Mouse (Mus musculus): ENCODE data around the gene Olfr429. TPM values are rescaled to one million over a fixed set of nuclear protein-coding genes. Genes with fewer than 3 reads are reported as not detected.

Olfr429 gene
- polyA plus RNA-seq, 1 experiment from 2014 or later = not detected

DNA sequence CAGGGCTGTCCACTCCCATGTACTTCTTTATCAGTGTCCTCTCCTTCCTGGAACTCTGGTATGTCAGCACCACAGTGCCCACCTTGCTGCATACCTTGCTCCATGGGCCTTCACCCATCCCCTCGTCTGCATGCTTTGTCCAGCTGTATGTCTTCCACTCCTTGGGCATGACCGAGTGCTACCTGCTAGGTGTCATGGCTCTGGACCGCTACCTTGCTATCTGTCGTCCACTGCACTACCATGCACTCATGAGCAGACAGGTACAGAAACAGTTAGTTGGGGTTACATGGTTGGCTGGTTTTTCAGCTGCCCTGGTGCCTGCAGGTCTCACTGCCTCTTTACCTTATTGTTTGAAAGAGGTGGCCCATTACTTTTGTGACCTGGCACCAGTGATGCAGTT, 33.6 kb upstream of the Olfr429 start:
- no peaks in the 10 kb centered on the region for H3K9me3 ChIP-seq (ENCODE audit: control insufficient read depth, low read length)
- H3K9ac ChIP-seq (replicated peaks; ENCODE audit: low read length) = no peak overlapping the region
- WGBS = 86% methylated on average over 4 of the region's 4 CpGs
- no peaks in the 10 kb centered on the region for H3K27me3 ChIP-seq (ENCODE audit: control insufficient read depth, insufficient read depth, low read length)
- no peaks in the 10 kb centered on the region for H3K36me3 ChIP-seq (ENCODE audit: control insufficient read depth, insufficient read depth, low read length)
- H3K4me2 ChIP-seq (ENCODE audit: low read length) = no peak overlapping the region
- DNase-seq (no peak), ATAC-seq (ENCODE audit: low FRiP score, low TSS enrichment) (no peak)
- no peak overlapping the region for H3K4me3 ChIP-seq (replicated peaks; ENCODE audit: low read depth, low read length)
- H3K27ac ChIP-seq (replicated peaks; ENCODE audit: low read depth, low read length) = no peak overlapping the region
- no peaks in the 10 kb centered on the region for H3K4me1 ChIP-seq (ENCODE audit: control insufficient read depth, insufficient read depth, low read length)

DNA sequence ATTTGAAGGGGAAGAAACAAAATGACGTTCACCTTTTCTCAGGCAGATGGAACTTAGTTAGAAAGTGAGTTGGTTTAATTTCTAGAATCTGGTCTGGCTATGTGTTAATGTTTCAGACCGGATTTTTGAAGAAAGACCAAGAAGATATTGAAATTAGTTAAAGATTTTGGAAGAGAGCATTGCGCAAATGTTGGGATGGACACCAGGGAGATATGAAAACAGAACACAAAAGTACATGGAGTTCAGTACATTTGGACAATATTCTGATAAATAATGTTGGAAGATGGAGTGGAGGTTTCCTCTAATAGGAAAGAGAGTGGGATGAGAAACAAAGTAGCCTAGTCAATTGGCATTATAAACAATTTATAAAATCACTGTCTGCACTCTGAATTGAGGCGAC, 32.6 kb upstream of the Olfr429 start:
- no peak for ATAC-seq (ENCODE audit: low FRiP score, low TSS enrichment)
- no peaks in the 10 kb centered on the region for H3K36me3 ChIP-seq (ENCODE audit: control insufficient read depth, insufficient read depth, low read length)
- no peak overlapping the region for H3K4me3 ChIP-seq (replicated peaks; ENCODE audit: low read depth, low read length)
- no peaks in the 10 kb centered on the region for H3K9me3 ChIP-seq (ENCODE audit: control insufficient read depth, low read length)
- H3K9ac ChIP-seq (replicated peaks; ENCODE audit: low read length) = no peak overlapping the region
- H3K4me1 ChIP-seq (ENCODE audit: control insufficient read depth, insufficient read depth, low read length) = no peaks in the 10 kb centered on the region
- no peak overlapping the region for H3K27ac ChIP-seq (replicated peaks; ENCODE audit: low read depth, low read length)
- no peak overlapping the region for H3K4me2 ChIP-seq (ENCODE audit: low read length)
- WGBS = 92% methylated on average over 4 of the region's 4 CpGs
- DNase-seq = no peak
- H3K27me3 ChIP-seq (ENCODE audit: control insufficient read depth, insufficient read depth, low read length) = no peaks in the 10 kb centered on the region

DNA sequence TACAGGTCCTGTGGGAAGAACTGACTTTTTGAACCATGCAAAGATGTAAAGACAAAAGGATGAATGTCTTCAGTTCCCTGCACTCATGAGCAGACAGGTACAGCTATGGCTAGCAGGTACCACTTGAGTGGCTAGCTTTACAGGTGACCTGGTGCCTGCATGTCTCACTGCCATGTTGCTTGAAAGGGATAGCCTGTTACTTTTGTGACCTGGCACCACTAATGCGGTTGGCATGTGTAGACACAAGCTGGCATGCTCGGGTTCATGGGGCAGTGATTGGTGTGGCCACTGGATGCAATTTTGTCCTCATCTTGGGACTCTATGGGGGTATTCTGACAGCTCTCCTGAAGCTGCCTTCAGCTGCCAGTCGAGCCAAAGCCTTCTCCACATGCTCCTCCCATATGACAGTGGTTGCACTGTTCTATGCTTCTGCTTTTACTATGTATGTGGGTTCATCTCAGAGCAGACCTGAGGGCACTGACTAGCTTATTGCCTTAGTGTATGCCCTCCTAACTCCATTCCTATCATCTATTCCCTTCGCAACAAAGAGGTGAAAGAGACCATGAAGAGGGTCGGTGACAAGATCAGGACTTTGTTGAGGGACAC, 32.1 kb upstream of the Olfr429 start:
- WGBS = 85% methylated on average over 5 of the region's 5 CpGs
- H3K4me1 ChIP-seq (ENCODE audit: control insufficient read depth, insufficient read depth, low read length) = no peaks in the 10 kb centered on the region
- no peak overlapping the region for H3K4me2 ChIP-seq (ENCODE audit: low read length)

DNA sequence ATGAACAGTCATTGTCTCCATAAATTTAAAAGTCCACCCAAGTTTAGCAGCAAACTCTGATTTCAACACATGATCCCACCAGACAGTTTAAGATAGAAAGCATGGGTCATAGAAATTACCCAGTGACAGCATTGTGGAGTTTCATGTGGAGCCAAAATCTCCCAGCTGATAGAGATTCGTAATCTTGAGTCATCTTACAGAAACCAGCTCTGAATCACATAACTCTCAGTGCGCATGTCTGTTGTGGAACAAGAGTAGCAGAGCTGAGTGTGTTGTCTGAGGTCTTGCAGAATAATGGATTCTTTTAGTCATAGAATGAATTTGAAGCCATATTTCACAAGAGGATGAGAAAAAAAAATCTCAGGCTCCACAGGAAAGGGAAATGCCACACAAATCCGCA, 31.1 kb upstream of the Olfr429 start:
- no peak overlapping the region for H3K27ac ChIP-seq (replicated peaks; ENCODE audit: low read depth, low read length)
- 83% methylated on average over 3 of the region's 3 CpGs for WGBS
- no peak for ATAC-seq (ENCODE audit: low FRiP score, low TSS enrichment)

More for the DNA sequence above, 32.1 kb upstream of the Olfr429 start:
- H3K27me3 ChIP-seq (ENCODE audit: control insufficient read depth, insufficient read depth, low read length) = no peaks in the 10 kb centered on the region
- no peak for ATAC-seq (ENCODE audit: low FRiP score, low TSS enrichment)
- H3K4me3 ChIP-seq (replicated peaks; ENCODE audit: low read depth, low read length) = no peak overlapping the region
- no peak for DNase-seq
- no peak overlapping the region for H3K27ac ChIP-seq (replicated peaks; ENCODE audit: low read depth, low read length)
- no peak overlapping the region for H3K9ac ChIP-seq (replicated peaks; ENCODE audit: low read length)
- H3K36me3 ChIP-seq (ENCODE audit: control insufficient read depth, insufficient read depth, low read length) = no peaks in the 10 kb centered on the region
- H3K9me3 ChIP-seq (ENCODE audit: control insufficient read depth, low read length) = no peaks in the 10 kb centered on the region

DNA sequence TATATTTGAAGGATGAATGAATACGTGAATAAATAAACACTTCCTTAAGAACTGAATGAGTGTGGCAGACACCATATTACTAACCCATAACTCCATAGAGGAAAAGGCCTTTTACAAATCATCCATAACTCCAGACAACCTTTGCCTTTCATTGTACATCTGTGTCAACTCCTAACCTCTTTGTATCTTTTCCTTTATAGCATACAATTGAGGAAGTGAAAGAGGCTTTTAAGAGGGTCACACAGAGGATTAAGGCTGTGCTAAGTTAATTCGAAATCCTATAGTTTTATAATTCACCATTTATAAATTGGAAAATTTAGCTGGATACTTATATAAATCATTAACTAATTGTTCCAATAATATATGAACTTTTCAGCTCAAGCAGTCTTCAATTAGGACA, 28.9 kb upstream of the Olfr429 start:
- 75% methylated on average over 2 of the region's 2 CpGs for WGBS
- Histone ChIP-seq H3K36me3 (ENCODE audit: control insufficient read depth, insufficient read depth, low read length) (no peaks in the 10 kb centered on the region), H3K9ac (replicated peaks; ENCODE audit: low read length) (no peak overlapping the region), H3K27me3 (ENCODE audit: control insufficient read depth, insufficient read depth, low read length) (no peaks in the 10 kb centered on the region), H3K27ac (replicated peaks; ENCODE audit: low read depth, low read length) (no peak overlapping the region), H3K9me3 (ENCODE audit: control insufficient read depth, low read length) (no peaks in the 10 kb centered on the region), H3K4me3 (replicated peaks; ENCODE audit: low read depth, low read length) (no peak overlapping the region), H3K4me1 (ENCODE audit: control insufficient read depth, insufficient read depth, low read length) (no peaks in the 10 kb centered on the region), H3K4me2 (ENCODE audit: low read length) (no peak overlapping the region)
- DNase-seq (no peak), ATAC-seq (ENCODE audit: low FRiP score, low TSS enrichment) (no peak)

More for the DNA sequence above, 31.1 kb upstream of the Olfr429 start:
- H3K4me2 ChIP-seq (ENCODE audit: low read length) = no peak overlapping the region
- no peak overlapping the region for H3K9ac ChIP-seq (replicated peaks; ENCODE audit: low read length)
- no peaks in the 10 kb centered on the region for H3K9me3 ChIP-seq (ENCODE audit: control insufficient read depth, low read length)
- no peak overlapping the region for H3K4me3 ChIP-seq (replicated peaks; ENCODE audit: low read depth, low read length)
- peak; percentile 1 for DNase-seq
- H3K27me3 ChIP-seq (ENCODE audit: control insufficient read depth, insufficient read depth, low read length) = no peaks in the 10 kb centered on the region
- no peaks in the 10 kb centered on the region for H3K36me3 ChIP-seq (ENCODE audit: control insufficient read depth, insufficient read depth, low read length)
- no peaks in the 10 kb centered on the region for H3K4me1 ChIP-seq (ENCODE audit: control insufficient read depth, insufficient read depth, low read length)

DNA sequence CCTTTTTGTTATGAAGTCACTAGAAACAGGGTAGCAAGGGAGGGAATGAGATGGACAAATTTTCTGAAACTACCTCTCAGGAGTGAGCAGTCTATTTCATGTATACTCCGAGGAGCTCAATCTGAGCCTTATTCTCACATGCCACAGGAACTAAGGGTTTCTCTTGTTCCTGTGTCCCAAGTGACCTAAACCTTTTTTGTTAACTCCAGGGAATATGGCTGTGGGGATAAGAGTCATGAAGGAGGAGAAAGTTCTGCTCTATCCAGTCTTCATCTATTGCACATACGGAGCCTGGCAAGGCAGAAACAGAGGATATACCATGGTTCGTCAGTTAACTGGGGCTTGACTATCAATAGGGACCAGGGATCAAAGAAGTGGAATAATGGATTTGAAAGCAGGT, 17.8 kb upstream of the Olfr429 start, which contains the start of gene Olfr430:
Gene Olfr430, plus strand, starts transcription at position 301 of the 400 bp plus-strand sequence.
- Histone ChIP-seq H3K9me3 (ENCODE audit: control insufficient read depth, low read length) (no peaks in the 10 kb centered on the region), H3K27ac (replicated peaks; ENCODE audit: low read depth, low read length) (no peak within 1 kb of the TSS), H3K9ac (replicated peaks; ENCODE audit: low read length) (no peak within 1 kb of the TSS), H3K4me1 (ENCODE audit: control insufficient read depth, insufficient read depth, low read length) (no peaks in the 10 kb centered on the region), H3K4me2 (ENCODE audit: low read length) (no peak within 1 kb of the TSS), H3K27me3 (ENCODE audit: control insufficient read depth, insufficient read depth, low read length) (no peaks in the 10 kb centered on the region), H3K36me3 (ENCODE audit: control insufficient read depth, insufficient read depth, low read length) (no peaks in the 10 kb centered on the region), H3K4me3 (replicated peaks; ENCODE audit: low read depth, low read length) (no peak within 1 kb of the TSS)
- WGBS = 86% methylated on average over 3 of the region's 3 CpGs
- ATAC-seq (ENCODE audit: low FRiP score, low TSS enrichment) = no peak
- no peak for DNase-seq

DNA sequence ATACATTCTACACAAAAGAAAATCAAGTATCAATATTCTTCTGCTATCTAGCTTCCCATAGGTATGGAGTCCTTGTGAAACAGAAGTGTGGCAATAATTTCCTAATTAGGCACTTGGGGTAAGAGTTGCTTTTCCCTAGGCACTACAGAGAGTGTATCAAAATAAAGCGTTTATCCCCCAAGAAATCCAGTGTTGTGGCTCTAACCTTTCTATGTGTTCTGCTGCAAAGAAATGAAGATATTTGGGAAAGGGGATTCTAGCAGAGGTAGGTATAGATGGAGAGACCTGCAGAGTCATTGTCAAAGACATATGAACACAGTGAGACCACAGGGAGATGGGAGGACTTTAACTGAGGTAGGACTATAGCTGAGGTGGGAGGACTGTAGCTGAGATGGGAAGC, 12.5 kb downstream of the Olfr429 start, which contains the start of gene Olfr427:
Gene Olfr427, plus strand, starts transcription at position 301 of the 400 bp plus-strand sequence.
- Histone ChIP-seq H3K4me1 (ENCODE audit: control insufficient read depth, insufficient read depth, low read length) (no peaks in the 10 kb centered on the region), H3K4me3 (replicated peaks; ENCODE audit: low read depth, low read length) (no peak within 1 kb of the TSS), H3K9me3 (ENCODE audit: control insufficient read depth, low read length) (no peaks in the 10 kb centered on the region), H3K4me2 (ENCODE audit: low read length) (no peak within 1 kb of the TSS), H3K27me3 (ENCODE audit: control insufficient read depth, insufficient read depth, low read length) (no peaks in the 10 kb centered on the region), H3K9ac (replicated peaks; ENCODE audit: low read length) (no peak within 1 kb of the TSS), H3K36me3 (ENCODE audit: control insufficient read depth, insufficient read depth, low read length) (no peaks in the 10 kb centered on the region), H3K27ac (replicated peaks; ENCODE audit: low read depth, low read length) (no peak within 1 kb of the TSS)
- DNase-seq (no peak), ATAC-seq (ENCODE audit: low FRiP score, low TSS enrichment) (no peak)
- 89% methylated on average over 1 of the region's 1 CpGs for WGBS

DNA sequence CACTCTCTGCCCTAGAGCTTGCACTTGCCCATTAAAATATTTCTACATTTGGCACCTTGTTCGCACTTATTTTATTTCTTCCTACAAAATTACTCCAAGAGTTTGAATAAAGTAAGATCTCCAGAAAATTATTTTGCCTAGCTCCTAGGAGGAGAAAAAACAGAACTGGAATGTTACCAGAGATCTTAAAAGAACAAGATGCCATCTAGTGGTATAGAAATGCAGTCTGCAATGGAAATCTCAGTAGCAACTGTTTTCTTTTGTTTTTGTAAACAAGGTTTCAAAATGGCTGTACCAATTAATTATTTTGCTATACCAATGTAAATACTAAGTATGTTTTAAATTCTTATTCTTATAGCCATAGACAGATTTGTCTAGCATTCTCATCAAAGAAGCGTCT, 19.6 kb downstream of the Olfr429 start:
- DNase-seq (peak; percentile 61), ATAC-seq (ENCODE audit: low FRiP score, low TSS enrichment) (no peak)
- Histone ChIP-seq H3K9me3 (ENCODE audit: control insufficient read depth, low read length) (no peaks in the 10 kb centered on the region), H3K36me3 (ENCODE audit: control insufficient read depth, insufficient read depth, low read length) (no peaks in the 10 kb centered on the region), H3K9ac (replicated peaks; ENCODE audit: low read length) (no peak overlapping the region), H3K4me2 (ENCODE audit: low read length) (no peak overlapping the region), H3K4me1 (ENCODE audit: control insufficient read depth, insufficient read depth, low read length) (no peaks in the 10 kb centered on the region), H3K4me3 (replicated peaks; ENCODE audit: low read depth, low read length) (no peak overlapping the region), H3K27me3 (ENCODE audit: control insufficient read depth, insufficient read depth, low read length) (no peaks in the 10 kb centered on the region), H3K27ac (replicated peaks; ENCODE audit: low read depth, low read length) (no peak overlapping the region)
- 63% methylated on average over 2 of the region's 2 CpGs for WGBS

DNA sequence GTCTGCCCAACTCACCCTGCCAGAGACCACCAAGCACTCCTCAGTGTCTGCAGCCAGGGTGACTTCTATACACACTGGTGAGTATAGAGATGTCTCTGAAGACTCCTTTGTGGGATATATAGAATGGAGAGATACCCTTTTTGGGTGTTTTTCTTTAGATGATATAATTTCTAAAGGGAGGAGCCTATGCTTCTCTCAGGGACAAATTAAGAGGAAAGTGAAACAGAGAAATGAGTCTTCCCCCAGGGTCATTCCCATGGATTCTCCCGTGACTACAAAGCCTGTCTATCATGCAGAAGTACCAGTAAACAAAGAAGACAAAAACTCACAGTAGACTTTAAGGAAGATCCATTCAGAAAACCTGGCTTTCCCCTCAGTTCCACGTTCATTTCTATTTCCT, 36.9 kb downstream of the Olfr429 start, which contains the start of gene Olfr231:
Gene Olfr231, minus strand, starts transcription at position 101 of the 400 bp plus-strand sequence.
- DNase-seq = no peak
- no peak for ATAC-seq (ENCODE audit: low FRiP score, low TSS enrichment)
- H3K4me2 ChIP-seq (ENCODE audit: low read length) = no peak within 1 kb of the TSS
- H3K36me3 ChIP-seq (ENCODE audit: control insufficient read depth, insufficient read depth, low read length) = no peaks in the 10 kb centered on the region
- no peak within 1 kb of the TSS for H3K27ac ChIP-seq (replicated peaks; ENCODE audit: low read depth, low read length)
- 46% methylated on average over 2 of the region's 2 CpGs for WGBS
- no peak within 1 kb of the TSS for H3K9ac ChIP-seq (replicated peaks; ENCODE audit: low read length)
- H3K9me3 ChIP-seq (ENCODE audit: control insufficient read depth, low read length) = no peaks in the 10 kb centered on the region
- no peaks in the 10 kb centered on the region for H3K4me1 ChIP-seq (ENCODE audit: control insufficient read depth, insufficient read depth, low read length)
- H3K27me3 ChIP-seq (ENCODE audit: control insufficient read depth, insufficient read depth, low read length) = no peaks in the 10 kb centered on the region
- no peak within 1 kb of the TSS for H3K4me3 ChIP-seq (replicated peaks; ENCODE audit: low read depth, low read length)
